Mouse (Mus musculus): ENCODE measurements around the gene Gm45785.
A peak's percentile ranks its signal among the peaks of the same experiment; 100 is the strongest.
"Not testable (repeated sequence)": the region's sequence is repeated elsewhere in the genome, so short reads cannot be mapped to it uniquely, and the experiment has no call there.

The Gm45785 gene

DNA sequence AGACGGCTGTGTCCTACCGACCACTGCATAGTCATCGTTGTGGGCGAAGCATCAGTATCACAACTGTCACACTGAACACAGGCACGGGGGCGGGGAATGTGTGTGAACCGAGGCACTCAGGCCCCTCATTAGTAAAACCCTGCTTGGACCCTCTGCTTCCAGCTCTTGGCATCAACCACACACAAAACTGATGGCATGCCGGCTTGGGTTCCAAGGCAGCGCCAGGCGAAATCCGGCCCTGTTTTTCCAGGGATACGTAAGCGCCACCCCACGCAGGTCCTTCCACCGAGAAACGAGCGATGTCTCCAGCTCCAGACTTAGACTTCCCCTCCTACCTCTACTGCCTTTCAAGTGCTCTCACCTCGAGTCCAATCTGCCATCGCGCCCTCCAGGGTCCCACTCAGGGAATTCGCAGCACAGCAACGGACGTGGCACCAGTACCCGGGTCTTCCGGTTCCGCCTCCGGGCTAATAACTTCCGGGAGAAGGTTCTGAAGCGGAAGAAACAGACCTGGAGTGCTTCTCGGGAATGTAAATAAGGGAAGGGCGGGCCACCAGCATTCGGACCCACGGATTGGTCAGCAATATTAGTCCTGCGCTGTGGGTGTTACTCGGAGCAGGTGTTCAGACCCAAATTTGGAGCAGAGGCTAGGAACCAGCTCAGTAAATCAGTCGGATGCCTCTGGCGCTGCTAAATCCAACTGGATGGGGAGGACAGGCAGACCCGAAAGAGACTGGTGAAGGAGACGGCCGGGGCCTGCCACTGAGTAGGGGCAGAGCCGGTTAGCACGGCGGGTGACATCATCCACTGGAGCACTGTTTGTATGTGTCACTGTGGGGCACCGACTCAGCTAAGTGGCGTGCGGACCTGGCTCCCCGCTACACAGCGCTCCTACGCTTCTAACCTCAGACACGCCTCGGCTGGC, at the start of gene Gm45785:
TSS of gene Gm45785 (minus strand) at position 472 of the 925 bp plus-strand sequence.
- peak; percentile 57 for DNase-seq

DNA sequence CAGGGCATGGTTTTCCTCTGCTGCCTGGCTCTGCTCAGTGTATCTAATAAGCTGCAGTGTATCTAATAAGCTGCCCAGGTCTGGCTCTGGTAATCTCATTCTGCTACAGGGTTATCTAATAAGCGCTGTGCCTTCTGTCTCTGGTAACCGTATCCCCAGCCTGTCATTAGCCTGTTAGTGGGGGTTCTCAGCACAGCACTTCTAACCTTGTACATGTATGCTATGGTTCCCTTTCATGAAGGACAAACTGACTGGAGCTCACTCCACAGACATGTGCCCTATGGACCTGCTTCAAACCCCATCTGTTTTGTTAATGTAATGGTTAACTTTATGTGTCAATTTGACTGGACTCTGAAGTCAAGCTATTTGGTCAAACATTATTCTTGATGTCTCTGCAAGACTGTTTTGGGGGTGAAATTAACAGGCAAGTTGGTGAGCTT, 49.5 kb upstream of the Gm45785 start:
- no peak for DNase-seq

DNA sequence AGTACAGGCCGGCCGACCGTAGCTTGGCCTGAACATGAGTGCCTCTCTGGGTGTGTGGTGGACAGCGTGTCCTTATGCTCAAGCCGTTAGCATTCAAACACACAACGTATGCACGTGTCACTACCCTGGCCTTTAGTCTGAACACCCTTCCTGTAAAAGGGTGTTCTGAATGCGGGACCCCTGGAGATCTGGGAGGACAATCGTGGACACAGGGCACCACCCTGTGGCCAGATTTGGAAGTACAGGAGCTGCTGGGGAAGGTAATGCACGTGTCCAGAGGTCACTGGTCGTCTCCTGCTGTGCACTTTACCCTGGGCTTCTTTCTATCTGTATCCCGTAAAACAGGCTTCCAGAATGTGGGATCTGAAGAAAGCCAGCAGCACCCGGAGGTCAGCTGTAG, 47.1 kb upstream of the Gm45785 start:
- DNase-seq, result peak; percentile 81

DNA sequence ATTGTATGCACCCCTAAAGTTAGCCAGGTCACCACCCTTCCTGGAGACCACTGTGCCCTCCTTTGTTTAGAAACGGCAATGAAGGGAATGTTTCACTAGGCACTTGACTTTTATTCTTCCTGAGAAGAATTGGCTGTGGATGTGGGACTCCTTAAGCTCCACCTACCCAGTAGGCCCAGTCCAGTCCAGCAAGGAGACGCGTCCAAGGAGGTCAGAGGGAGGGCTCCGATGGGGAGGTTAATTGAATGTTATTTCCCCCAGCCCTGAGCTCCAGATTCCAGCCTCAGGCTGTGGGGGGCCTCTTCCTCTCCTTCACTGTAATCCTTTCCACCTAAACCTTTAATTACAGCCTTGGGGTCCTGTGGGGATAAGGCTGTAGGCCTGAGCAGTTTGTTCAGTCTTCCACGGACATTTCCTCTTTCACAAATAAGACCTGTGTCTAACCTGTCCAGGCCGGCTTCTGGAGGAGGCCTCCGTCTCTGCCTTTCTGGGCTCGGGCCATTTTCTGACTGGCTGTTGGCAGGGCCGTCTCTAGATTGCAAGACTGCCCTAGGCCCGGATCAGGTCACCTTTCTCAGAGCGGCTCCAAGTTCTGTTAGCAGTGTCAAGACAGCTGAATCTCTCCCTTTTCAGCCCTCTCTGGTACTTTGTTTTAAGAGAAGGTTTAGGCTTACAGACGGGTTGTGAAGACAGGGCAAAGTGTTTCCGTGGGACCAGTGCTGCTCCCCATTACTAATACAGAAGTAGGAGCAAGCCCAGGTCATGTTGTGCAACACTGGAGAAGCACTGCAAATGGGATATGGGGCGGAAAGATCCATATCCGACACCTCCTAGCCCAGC, 46.1 kb upstream of the Gm45785 start:
- DNase-seq, result no peak

DNA sequence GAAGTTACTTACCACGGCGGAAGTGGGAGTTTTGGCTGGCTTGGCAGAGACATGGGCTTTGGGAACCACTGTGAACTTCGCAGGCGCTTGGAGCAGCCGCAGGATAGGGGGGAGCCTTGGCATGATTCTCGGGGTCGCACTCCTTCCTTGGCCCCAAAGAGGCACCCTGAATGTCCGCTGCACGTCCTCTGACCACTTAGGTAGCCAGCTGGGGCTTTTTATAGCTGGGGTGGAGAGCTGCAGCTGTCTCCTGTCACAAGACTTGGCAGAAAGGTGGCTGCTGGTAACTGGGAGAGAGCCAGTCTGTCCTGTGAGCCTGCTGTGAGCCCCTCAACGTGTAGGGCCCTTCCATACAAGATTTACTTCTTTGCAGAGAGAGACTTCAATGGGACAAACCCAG, 44.1 kb upstream of the Gm45785 start, which contains the start of gene Cox8b:
TSS of gene Cox8b (minus strand) at position 227 of the 400 bp plus-strand sequence.
- no peak for DNase-seq

DNA sequence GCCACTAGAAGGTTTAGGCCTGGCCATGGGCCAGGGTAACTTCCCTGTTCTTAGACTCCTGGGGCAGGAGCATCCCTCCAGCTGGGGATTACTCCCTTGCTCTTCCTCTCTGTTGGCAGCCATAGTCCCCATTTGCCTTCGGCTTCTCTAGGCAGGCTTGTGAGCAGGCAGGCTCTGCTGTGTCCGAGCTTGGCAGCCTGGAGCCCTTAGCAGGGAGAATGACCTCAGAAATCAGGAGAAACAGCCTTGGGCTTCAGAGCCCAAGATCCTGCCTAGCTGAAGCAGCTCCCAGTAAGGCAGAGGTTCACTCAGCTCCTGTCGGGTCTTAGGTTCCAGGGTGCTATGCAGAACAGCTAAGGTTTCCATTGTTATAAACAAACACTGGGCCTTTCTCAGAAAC, 43.0 kb upstream of the Gm45785 start:
- no peak for DNase-seq

DNA sequence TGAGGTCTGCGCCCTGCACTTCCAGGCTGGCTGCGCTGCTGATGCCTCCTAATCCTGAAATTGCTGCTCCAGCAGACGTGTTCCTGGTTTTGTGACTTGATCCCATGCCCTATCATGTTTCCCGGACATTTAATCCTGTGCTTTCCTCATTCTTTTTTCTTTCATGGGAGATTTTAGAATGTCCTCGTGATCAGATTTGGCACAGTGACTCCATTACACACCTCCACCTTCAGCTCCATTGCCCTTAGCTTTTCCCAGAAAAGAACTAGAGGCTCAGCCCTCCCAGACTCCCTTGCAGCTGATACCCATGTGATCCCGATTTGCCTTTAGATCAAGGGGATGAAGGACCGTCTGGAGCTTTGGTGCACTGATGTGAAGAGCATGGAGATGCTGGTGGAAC, 41.7 kb upstream of the Gm45785 start:
- no peak for DNase-seq

DNA sequence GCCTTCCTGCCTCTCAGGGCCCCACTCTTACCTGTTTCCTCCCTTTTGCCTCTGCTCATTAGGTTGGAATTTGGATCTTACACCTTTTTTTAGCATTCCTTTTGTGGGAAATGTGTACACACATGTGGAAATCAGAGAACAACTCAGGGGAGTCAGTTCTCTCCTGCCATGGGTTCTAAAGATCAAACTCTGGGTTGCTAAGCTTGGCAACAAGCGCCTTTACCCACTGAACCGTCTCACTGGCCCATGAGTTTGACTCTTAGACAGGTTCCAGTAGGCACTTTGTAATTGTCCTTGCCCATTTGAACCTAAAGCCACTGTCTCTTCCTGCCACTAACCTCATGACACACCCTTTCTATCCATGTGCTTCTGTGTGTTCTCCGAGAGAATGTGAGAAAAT, 38.5 kb upstream of the Gm45785 start:
- no peak for DNase-seq

DNA sequence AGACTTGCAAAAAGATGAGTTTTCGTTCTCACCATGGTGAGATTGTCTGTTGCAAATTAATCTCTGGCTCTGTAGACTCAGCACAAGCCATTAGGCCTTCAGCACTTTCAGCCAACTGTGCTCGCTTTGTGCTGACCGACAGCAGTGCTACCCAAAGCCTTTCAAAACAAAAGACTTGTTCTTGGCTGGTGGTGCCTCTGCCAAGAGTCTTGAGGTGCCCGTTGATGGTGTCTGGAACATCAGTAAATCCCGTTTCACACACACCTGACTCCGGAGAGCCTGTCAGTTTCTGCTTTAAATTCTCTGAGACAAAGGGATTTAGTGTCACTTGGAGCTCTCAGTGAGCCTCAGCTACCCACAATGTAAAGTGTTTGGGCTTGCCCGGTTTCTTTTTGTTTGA, 37.9 kb upstream of the Gm45785 start:
- DNase-seq, result no peak

DNA sequence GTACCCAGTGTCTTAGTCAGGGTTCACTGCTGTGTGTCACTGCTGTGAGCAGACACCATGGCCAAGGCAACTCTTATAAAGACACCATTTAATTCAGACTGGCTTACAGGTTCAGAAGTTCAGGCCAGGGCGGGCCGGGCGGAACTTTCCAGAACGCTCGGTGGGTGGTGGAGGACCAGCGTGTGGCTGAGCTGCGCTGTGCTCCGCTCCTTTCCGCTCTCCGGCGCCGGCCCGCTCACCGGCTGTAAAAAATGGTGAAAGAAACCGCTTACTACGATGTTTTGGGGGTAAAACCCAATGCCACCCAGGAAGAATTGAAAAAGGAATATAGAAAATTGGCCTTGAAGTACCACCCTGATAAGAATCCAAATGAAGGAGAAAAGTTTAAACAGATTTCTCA, 34.5 kb upstream of the Gm45785 start:
- DNase-seq, result not testable (repeated sequence)

DNA sequence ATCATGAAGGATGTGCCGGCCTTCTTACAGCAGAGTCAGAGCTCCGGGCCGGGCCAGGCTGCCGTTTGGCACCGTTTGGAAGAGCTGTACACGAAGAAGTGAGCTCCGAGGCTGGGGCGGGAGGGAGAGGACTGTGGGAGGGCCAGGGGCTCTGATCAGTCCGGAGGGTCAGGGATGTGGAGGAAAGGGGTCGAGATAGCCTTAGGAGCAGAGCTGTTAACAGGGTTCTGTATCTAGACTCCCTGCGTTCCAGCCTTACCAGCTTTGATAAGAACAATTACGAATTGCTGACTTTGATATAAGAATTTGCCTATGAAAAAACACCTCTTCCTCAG, 26.3 kb upstream of the Gm45785 start:
- DNase-seq, result no peak

DNA sequence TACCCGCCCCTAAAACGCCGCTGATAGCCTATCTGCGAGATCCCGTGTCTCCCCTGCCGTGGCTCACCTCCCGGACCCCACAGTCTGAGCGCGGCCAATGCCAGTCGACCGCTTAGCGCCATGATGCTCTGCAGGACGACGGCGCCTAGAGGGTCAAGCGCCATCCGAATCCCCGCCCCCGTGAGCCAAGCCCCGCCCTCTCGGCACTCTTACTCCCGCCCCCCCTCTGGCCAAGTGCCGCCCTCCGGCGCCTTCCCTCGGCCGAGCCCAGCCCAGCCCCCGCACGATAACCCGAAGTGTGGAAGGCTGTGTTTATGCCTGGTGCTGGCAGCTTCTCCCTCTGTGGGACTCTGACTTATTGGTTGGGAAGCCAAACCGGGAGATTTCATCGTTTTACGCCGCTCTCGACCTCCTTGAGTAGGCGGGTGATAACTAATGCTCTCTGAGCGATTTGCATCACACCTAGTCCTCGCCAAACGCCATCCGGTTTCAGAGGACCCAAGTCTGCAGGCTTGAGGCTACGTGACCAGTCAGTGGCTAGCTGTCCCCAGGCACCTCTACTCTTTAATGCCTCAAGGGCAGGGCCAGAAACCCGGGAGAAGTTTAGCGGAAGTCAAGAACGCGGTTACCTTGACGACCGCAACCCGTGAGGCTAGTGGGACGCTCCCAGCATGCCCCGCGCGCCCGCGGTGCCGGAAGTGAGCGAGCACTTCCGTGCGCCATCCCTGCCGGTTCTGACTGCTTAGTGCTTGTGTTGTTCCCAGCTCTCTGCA, 25.8 kb upstream of the Gm45785 start, which contains the start of the genes Psmd13 and Sirt3:
TSS of gene Psmd13 (plus strand) at position 273 of the 773 bp plus-strand sequence.
TSS of gene Sirt3 (minus strand) at position 614 of the 773 bp plus-strand sequence.
- DNase-seq, result peak; percentile 92

DNA sequence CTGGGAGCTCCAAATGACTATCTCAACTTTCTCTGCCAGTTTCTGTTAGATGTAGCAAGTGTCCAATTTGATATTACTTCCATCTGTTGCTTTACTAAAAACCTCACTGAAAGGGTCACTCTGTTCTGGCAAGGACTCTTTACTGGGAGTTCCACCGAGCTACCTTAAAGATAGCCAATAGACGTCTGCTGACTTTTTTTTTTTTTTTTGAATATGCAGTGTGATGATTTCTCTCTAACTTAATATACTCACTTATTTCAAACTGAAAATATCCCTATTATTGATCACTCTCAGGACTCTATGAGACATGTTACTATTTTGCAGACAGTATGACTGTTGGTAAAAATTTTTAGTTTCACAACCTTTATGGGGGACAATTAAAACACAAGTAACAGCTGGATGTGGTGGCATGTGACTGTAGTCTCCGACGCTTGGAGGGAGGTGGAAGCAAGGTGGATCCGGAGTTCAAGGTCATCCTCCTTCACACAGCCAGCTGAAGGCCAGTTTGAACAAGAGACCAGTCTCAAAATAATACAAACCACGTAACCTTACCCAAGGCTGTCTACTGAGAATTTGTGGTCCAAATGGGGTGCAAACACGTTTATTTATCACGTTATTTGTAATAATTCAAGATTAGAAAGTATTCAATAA, 24.9 kb upstream of the Gm45785 start:
- DNase-seq, result no peak

DNA sequence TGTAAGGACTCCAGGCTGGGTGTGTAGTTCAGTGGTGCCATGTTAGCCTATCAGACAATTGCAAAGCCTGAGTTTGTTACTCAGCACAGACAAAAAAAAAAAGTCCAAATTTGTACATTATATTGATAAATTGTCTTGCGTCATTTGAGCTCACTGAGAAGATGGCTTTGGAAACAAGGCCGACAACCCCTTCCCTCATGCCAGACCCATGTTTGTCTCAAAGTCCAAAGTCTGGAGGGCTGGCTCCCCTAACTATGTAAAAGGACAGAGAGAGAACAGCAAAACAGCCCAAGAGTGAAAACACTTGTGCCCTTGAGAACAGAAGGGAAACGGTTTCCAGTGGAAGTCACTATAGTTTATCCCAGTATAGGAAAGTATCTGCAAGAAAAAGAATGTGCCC, 24.3 kb upstream of the Gm45785 start:
- no peak for DNase-seq

DNA sequence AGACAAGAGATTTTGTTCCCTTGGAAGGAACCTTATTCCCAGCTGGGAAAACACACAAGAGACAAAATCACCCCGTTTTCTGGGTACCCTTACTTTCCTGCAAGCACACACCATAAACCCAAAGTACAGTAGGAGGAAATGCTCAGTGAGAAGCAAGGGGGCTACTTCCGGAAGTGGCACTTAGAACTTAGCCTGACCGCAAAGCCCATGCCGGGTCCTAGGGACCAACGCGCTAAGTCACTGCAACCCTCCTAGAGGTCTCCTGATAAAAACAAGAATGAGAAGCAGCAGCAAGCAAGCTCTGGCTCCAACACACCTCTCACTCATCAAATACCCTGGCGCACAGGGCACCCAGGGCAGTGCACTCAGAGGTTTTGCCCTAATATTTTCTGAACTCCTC, 23.2 kb upstream of the Gm45785 start:
- DNase-seq, result peak; percentile 16

DNA sequence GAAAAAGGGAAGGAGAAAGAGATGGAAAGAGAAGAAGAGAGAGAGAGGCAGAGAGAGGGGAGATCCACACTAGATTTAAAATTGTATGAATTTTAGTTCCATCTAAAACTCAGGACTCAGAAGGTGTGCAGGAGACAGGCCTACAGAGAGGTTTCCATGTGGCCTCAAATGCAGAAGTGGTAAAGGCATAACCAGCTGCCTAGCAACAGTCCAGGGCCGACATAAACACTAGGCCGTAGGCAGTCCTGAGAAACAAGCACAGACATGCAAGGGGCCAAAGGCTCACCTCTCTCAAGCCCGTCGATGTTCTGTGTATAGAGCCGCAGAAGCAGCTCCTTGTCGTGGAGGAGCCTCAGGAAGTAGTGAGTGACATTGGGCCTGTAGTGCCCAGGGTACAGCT, 21.2 kb upstream of the Gm45785 start:
- DNase-seq, result no peak

DNA sequence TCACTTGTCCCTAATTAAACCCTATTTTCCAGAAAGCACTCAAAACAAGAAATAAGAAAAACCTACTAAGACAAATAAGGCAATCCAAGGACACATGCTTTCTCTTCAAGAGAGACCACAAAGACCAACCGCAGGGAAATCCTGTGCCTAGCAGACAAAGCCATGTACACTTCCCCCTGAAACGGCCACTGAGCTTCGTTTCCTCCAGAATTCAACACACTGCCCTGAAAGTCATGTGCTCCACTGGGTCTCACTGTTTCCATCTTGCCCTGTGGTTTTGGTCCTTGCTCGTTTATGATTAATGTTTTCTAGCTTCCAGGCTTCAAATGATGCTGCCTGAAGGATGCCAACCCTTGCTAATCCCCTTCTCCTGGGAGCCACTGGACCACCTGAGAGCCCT, 18.1 kb upstream of the Gm45785 start:
- DNase-seq, result no peak

DNA sequence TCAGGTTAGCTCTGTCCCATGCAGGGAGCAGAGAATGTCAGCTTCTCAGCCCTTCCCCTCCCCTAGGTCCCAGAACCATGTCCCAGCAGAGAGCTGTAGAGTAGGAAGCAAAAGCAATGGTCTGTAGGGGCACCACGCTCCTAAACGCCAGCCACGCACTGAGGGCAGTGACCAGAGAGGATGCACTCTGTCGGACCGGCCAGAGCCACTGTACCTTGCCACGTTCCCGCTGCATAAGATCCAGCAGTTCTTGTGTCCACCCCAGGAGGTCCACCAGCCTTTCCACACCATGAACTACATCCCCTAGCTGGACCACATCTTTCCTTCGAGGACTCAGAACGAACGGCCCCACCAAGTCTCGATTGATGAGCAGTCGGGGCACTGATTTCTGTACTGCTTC, 8.6 kb upstream of the Gm45785 start:
- no peak for DNase-seq

DNA sequence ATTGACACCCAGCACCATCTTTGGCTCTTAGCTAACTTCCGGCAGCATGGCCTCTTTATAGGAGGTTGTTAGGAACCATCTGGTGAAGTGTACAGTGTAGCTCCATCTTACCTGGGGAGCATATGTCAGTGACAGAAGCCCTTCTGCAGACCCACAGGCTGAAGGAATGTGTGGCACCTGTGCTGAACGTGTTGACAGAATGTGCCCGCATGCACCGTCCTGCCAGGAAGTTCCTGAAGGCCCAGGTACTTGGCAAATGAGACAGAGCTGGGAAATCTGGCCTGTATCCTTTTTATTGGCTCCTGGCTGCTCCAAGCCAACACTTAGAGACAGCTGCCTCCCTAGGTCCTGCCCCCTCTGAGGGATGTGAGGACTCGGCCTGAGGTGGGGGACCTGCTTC, 4.6 kb upstream of the Gm45785 start:
- no peak for DNase-seq

DNA sequence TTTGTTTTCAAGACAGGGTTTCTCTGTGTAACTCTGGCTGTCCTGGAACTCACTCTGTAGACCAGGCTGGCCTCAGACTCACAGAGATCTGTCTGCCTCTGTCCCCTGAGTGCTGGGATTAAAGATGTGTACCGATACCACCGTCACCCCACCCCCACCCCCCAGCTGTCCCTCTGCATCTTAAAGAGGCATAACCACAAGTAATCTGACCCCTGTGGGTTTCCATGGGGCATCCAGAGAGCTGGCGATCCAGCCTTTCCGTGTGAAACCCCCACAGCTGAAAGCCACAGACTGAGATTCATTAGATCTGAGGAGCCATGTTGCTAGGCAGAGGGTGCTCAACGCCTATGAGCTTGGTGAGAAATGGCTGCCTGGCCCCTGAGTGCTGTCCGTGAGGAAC, 3.9 kb upstream of the Gm45785 start:
- DNase-seq, result no peak

DNA sequence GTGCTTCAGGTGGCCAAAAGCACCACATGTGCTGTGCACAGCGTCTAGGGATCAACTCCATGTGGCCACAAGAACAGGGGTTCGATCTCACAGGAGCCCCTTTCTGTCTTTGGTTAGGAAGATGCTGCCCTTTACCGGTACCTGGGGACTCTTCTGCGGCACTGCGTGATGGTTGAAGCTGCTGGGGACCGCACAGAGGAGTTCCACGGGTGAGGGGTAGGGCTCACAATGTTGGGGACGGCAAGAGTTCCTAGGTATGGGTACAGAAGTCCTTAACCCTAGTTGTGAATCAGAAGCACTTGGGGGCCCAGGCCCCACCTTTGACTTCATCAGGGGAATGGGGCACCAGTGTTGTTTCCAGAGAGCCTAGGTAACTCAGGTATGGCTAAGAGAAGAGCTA, 2.6 kb upstream of the Gm45785 start:
- DNase-seq, result no peak

Measured in thymus, postnatal 25 days (tissue).